Mouse (Mus musculus): ENCODE measurements around the gene Shox2.

Gene Shox2

DNA sequence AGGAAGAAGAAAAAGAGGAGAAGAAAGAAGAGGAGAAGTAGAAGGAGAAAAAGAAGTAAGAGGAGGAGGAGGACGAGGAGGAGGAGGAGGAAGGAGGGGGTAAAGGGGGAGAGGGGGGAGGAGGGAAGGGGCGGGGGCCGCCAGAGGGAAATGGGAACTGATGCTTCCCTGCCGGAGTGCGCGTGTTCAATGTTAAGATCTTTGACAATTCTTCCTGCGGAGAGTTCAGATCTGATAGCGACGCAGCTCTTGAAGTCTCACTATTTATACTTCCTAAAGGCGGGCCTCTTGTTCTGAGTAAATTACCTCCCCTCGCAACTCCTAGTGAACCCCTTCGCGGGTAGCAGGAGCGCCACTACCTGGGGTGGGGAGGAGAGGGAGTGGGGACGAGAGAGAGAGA, at the start of gene Shox2:
TSS of gene Shox2 (minus strand) at position 66 of the 400 bp plus-strand sequence.
- peak; percentile 68 for DNase-seq (ENCODE audit: low read depth, low spot score)

DNA sequence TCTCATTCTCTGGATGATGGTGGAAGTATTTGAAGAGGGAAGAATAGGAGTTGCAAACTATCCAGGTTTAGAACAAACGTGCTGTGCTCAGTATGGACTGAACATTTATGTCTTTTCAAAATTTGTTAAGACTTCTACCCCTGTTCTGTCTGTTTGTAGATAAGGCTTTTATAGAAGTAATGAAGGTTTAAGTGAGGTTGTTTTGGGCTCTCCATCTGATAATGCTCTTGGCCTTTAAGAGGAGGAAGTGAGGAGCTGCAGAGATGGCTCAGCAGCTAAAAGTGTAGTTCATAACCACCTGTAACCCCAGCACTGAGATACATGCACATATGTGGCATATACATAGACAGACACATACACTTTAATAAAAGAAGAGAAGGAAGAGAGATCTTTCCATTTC, 15.2 kb upstream of the Shox2 start:
- no peak for DNase-seq (ENCODE audit: low read depth, low spot score)

DNA sequence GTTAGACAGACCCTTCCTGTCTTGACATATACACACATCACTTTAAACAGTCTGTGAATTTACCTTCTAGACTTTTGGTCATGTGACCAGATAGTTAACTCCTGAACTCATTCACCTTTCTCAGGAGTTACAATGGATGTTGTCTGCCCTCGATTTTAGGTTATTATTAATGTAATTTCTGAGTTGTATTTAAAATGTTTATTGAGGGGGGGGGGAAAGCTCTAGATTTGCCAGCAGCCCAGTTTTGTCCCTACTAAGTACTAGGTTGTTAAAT, 4.7 kb upstream of the Shox2 start:
- no peak for DNase-seq (ENCODE audit: low read depth, low spot score)

DNA sequence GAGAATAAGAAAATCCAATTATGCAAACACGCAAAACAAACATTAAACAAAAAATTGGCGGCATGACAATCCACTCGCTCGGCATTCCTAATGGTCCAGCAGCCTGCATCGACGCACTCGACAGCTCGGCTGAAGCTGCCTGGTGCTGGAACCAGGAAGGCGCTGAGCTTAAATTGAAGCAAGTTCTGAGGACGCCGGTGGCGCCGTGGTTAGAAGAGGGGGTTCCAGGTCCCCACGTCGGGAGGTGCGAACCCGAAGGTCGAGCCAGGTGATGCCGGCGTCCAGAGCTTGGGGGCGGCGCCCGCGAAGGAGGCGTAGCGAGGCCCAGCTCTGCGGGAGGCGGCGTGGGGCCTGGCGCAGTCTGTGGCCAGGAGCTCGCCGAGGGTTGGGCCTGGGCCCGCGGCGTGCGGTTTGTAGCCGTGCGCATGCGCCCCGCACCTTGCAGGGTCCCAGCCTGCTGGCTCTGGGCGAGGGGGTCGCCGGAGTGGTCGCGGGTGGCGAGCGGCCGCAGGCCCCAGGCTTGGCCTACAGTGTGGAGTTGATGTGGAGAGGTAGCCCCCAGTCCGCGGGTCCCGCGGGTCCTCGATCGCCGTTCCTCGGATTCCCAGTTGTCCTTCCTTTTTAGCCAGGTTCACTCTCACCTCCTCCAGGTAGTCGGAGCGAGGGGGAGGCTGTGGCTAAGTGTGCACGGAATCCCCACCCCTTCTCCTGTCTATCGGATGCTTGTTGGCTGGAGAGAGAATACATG, 4.1 kb upstream of the Shox2 start:
- DNase-seq (ENCODE audit: low read depth, low spot score) = peak; percentile 88

DNA sequence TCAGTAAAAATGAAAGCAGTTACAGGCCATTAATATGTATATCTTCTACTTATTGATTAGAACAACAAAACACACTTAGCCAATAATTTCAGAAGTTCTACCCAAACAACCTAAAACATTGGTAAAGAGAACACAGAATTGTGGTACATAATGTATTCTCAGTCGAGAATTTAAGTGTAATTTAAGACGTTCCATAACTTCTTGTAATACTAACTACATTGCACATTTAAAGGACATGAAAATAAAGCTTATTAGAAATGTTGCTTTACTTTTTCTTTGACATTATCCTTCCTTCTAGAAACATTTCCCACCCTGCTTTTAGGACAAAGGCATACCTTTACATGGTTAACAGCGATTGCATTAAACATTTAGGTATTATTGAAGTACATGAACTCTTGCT, 1.9 kb upstream of the Shox2 start:
- DNase-seq (ENCODE audit: low read depth, low spot score) = no peak

DNA sequence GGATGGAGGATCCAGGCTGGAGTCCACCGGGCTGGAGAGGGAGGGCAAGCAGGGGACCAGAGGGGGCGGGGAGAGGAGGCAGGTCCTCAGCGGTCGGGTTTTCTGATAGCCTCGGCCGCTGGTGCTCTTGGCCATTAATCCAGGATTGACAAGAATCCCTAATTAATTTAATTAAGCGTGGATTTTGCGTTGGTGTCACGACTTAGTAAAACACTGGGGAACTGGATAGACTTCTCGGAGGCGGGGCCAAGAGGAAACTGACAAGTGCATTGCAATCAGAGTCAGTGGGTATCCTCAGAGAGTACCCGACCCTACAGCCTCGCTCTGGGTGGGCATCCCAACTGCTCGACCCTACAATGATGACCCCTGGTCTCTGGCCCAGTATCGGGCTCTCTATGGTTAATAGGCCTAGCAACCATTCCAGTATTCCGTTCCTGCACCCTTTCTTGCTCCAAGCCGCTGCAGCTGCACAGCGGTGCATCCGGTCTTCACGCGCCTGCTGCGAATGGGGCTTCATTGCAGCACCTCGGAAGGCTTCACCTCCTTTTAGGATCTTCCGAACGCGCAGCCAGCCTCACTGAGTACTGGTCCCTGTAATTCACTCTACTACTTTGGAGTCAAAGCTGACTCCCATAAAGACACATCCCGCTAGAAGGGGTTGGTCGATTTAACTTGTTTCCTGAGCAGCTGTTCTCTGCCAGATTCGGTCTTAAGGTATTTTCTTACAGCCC, 775 bp upstream of the Shox2 start:
- DNase-seq (ENCODE audit: low read depth, low spot score) = peak; percentile 54

DNA sequence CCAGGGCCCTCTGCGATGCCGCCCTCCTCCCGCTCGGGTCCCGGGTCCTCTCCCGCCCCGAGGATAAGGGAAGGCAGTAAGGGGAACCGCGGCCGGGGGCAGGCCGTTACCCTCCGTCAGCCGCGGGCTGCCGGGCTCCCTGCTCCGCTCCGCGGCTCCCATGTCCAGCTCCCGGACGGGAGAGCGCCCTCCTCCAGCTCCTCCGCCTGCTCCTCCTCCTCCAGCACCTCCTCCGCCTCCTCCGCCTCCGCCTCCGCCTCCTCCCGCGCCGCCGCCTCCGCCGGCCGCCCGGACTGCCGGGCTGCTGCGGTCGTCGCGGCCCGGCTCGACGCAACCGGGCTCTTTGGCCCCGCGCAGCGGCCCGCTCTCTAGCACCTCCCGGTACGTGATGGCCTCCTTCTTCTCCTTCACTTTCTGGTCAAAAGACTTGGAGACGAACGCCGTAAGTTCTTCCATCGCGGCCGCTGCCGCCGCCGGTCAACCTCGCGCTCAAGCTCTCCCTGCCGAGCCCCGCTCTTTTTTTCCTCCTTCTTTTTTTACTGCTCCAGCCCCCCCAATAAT, 390 bp downstream of the Shox2 start, which contains the start of gene Rsrc1:
TSS of gene Rsrc1 (plus strand) at position 290 of the 561 bp plus-strand sequence.
- DNase-seq (ENCODE audit: low read depth, low spot score) = peak; percentile 54

DNA sequence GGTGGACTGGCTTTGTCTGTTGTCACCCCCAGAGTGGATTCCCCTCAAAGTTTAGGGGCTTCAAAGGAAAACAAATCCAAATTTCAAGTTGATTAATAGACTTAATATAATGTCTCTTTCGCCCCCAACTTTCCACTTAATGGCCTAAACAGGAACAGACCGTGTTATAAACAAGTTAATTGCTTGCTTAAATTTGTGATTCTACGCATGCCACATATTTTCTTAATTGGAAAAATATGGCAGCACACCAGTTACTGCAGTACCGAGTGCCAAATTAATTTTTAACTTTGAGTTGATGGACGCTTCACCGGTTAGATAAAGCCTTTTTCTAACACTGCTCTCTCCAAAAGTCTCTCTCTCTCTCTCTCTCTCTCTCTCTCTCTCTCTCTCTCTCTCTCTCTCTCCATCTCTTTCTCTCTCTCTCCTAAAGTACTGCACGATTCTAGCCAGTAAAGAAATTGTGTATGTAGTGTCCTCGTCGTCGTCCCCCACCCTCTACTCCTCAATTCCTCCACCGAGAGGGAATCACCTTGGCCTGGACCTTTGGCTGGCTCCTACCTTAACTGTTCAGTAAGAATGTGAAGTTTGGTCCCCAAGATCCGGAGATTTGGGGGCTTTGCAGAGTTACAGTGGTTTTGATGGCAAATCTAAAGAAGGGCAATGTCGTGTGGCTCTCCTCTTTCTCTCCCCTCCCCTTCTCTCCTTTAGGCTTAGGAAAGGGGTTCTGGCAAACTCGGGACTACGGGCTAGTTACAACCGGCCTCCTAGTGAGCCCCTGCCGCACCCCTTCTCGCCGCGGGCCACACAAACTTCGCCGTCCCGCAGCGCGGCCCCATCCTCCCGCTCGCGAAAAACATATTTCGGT, 1.2 kb downstream of the Shox2 start:
- DNase-seq (ENCODE audit: low read depth, low spot score) = peak; percentile 33

DNA sequence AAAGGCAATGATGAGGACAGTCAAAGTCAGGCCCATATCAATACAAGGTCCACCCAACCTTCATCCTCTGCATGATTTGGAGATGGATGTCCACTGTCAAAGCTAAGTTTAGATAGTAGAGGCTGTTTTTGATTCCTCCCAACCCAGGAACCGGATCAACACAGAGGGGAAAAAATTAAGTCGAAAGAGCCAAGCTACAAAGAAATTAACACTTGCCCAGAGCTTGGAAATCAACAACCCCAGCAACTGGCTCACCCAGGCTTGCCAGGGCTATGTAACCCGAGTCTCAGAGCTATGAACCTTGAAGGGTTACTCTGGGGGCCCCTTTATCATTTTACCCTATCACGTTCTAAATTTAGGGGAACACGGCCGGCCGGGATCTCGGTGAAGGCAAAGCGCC, 2.1 kb downstream of the Shox2 start:
- no peak for DNase-seq (ENCODE audit: low read depth, low spot score)

DNA sequence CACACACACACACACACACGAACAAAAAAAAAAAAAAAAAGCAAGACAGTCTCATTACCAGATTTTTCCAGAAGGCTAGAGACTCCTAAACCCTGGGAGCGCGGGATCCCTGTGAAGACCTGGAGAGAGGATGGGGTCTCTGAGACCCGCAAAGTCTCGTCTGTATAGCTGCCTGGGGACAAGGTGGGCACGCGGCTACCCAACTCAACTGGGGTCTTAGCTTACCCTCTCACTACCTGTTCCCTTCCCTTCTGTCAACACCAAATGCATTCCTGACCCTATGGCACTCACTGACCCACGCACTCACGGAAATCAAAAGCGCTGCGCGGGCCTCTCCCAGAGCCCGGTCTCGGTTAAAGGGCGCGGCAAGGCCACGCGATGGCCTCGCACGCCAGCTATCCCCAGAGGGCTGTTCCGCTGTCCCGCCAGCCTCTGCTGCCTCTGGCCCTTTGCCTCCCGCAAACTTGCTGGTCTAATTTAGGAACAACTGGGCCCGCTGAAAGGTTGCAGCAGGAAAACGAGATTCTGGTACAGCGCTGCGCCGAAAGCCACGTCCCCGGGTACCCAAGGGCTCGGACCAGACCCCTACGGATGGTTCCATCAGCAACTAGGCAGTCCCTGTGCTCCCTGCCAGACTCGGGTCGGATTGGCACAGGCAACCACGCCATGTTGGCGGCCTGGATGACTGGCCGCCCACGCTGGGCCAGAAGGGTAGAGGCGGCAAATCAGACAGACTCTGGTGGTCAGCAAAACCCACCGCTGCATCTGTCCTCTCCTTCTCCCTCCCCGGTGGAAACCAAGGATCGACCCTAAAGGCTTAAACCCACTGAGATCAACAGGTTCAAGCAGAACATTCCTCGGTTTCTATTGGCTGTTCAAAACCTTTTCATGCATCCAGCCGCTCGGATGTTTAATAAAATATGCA, 2.9 kb downstream of the Shox2 start:
- peak; percentile 30 for DNase-seq (ENCODE audit: low read depth, low spot score)

DNA sequence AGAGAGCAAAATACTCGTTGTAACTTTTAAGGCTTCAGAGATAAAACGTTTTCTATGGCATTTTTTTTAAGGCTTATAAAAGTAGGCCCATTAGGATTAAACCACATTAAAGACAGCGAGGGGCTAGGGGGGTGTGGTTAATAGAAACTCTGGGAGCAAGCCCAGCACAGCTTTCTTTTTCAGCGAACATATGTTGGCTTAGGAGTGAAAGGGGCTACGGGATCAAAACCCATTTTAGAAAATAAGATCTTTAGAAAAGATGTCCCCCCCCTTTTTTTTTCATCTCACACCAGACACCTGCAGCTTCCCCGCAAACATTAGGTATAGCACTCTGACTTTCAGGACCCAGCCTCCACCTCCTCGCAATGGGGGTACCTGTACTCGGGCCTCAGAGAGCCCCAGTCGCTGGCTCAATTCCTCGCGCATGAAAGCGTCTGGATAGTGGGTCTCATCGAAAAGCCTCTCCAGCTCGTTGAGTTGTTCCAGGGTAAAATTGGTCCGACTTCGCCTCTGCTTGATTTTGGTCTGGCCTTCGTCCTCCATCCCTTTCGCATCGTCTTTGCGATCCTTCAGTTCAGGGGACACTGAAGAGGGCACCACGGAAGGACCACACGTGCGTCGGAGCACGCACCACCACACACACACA, 3.6 kb downstream of the Shox2 start:
- peak; percentile 31 for DNase-seq (ENCODE audit: low read depth, low spot score)

DNA sequence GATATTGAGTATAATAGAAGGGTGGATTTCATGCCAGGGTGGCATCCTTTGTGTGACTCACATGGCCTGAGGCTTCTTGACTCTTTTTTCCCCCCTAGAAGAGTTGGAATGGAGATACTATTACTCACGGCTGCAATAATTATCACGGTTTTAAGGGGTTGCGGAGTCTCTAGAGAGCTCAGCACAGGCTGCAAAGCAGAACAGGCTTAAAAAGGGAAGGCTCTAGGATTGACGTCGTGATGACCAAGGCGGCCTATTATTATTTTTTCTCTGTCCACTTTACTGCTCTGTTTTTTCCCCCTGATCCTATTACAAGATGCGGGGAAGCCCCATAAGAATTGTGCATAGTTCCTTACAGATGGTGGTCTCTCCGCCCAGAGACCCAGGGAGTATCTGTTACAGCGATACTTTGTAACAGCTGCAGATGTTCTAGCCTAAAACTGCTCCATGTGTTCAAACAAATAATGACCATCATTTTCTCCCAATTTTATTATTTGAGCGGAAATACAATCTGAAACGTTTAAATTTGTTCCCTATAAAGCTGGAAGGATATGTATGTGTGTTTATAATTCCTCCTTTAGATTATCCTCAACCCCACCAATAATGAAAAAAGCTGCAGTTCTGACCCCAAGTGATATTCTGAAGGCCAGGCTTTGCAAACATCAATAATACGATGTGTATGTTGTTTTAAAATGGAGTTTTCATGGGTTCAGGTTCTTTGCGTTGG, 4.5 kb downstream of the Shox2 start:
- DNase-seq (ENCODE audit: low read depth, low spot score) = peak; percentile 55

DNA sequence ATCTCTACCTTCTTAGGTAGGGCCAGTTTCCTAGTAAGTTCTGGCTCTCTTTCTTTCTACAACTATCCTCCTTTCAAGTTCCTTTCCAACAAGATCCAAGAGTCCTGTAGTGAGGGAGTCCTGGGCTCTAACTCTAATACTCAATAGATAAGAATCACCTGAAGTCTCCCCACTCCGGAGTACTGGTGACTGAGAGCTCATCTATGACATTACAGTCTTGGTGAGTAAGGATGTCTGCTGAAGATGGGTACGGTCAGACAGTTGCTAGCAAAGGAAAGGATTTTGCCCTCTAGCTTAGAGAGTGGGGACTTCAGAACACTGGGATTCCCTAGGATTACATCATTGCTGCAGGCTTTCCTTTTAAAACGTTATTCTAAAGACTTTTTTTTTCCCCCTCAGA, 7.1 kb downstream of the Shox2 start:
- no peak for DNase-seq (ENCODE audit: low read depth, low spot score)

DNA sequence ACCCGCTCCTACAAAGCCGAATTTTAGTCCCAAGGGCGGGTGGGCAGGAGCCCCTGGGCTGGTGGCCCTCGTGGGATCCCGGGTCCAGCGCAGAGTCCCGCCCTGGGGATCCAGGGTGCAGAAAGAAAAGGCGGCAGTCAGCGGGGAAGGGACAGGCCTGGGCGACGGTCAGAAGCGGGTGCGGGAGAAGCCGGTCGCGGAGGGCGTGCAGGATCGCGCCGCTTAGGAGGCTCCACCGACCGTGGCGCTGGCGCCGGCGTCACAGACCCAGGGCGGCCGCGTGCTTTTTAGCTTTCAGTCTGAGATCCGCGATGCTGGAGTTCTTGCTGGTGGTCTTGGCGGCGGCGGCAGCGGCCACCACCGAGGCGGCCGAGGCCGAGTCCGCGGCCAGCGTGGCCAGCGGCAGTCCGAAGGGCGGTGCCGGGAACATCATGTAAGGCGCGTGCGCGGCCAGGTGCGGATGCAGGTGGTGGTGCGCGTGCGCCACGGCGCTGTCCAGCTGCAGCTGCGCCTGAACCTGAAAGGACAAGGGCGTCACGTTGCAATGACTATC, 8.1 kb downstream of the Shox2 start:
- peak; percentile 81 for DNase-seq (ENCODE audit: low read depth, low spot score)

DNA sequence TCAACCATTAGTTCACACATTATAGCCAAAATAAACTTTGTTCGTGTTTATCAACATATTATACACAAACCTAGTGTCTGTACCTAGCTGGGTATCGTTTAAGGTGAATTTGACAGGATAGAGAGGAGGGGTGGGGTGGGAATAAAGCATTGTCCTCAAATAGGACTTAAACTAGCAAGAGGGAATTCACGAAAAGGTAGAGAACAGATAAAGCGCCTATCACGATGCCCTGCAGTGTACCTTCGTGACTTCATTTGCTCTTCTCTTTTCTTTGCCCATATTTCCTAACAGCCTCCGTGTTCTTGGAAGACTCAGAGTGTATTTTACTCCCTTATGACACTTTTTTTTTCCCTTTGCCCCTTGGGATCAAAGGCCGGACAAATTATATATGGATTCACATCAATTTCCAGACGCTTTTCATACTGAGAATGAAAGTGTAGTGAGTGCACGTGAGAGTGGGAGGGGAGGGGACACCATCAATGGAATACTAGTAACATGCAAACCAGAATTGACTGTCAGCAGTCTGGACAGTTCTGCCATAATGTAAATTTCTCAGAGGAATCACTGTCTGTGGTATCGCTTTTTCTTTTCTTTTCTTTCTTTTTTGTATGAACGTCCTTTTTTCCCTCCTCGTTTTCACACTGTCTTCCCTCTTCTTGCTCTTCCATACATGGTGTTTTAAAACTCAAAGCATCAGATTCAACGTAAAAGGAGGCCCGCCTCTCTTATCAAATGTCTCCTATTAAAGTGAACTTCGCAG, 9.2 kb downstream of the Shox2 start:
- no peak for DNase-seq (ENCODE audit: low read depth, low spot score)

DNA sequence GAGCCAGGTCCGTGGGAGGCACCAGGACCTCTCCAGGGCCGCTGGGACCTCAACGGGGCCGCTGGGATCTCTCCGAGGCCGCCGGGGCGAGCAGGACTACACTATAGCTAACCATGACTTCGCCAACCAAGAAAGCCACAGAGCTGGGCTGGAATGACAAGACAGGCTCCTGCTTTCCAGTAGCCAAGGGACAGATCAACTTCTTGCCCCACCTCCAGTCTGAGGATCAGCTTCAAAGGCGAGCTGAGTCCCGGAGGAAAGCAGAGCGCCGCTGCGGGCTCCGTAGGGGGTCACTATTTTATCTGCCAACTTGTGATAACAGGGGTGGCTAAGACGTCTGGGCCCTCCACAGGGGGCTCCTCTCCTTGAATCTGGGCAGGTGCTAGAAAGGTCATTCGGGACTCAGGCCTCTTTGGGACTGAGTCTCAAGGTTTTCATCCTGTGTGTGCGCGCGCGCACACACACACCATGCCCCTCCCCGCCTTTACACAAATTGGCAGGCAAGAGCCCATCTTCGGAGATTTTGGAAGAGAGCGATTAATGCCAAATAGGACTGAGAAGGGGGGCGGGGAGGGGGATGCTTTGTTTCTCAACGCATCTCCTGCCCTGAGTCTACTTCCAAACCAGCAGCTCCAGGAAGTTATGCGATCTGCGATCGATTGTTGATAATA, 10.8 kb downstream of the Shox2 start:
- peak; percentile 44 for DNase-seq (ENCODE audit: low read depth, low spot score)

DNA sequence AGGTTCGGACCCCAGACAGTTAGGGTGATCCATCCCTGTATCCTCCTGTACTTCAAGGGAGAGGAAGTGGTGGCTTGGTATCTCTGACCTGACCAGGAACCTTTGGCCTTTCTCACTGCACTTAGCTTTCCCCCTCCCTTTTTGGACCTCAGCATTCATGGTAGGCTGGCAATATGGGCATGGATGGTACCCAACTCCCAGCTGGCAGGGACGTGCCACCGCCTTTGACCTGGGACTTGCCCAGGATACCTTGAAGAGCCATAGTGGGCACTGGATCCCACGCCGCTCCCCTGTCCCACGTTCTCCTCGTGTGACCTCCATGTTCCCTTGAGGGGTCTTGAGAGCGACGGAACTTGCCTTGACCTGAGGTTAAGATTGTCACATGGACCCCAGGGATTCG, 11.3 kb downstream of the Shox2 start:
- peak; percentile 38 for DNase-seq (ENCODE audit: low read depth, low spot score)

DNA sequence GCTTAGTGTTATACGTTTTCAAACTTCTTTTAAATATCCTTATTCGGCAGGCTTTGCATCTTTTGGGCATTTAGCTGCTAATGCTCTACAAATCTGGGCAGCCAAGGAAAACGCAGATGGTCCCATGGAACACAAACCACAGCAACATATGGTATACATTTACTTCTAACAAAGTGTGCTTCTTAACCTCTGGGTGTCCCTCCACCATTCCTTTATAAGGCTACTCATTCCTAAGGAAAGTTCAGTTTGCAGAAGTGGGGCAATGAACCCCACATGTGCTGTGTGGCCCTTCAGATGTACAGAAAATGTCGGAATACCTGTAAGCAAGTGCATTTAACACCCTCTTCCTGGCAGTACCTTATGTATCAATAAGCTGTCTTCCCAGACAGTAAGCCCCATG, 14.1 kb downstream of the Shox2 start:
- peak; percentile 72 for DNase-seq (ENCODE audit: low read depth, low spot score)
